Comparison of ENCODE assay signal across 12 mouse cellular contexts in genomic region chr5:75143767-75144166, GRCm38 (mm10). TPM values are rescaled to one million over a fixed set of nuclear protein-coding genes. Genes with fewer than 3 reads are reported as not detected.
DNase-seq lines count a peak whose midpoint lies in the region; ATAC-seq and TF ChIP-seq lines count a peak whose summit lies in the region.
"Had no signal": no experiment of that assay in that cellular context is flagged by ENCODE, and none has a peak within 500 bp of the region (broad histone marks: within the 10 kb centered on the region; RNA-seq: fewer than 3 reads in every experiment).

No protein-coding gene starts in this region.

- intact Hi-C loops in heart, postnatal 14 days (cut with DNase I), result loop anchor here (1.0 to 2.0 kb wide), 3 partner anchors 182 to 347 kb away; no protein-coding TSS in a partner anchor

- WGBS in heart, embryonic 14.5 days, result 15% methylated on average over 7 of the region's 7 CpGs
- WGBS in lung, postnatal 0 days, result 21% methylated on average over 7 of the region's 7 CpGs
- 49% methylated on average over 7 of the region's 7 CpGs for WGBS in embryonic facial prominence, embryonic 13.5 days

- peak; percentile 34 for TF ChIP-seq CTCF in lung, postnatal 0 days (IDR thresholded peaks at IDR 0.05)

- TF ChIP-seq POLR2A in myocyte (IDR thresholded peaks at IDR 0.05; ENCODE audit: insufficient read length, low read depth), result no peak

- no peak for TF ChIP-seq EP300 in lung, postnatal 0 days (IDR thresholded peaks at IDR 0.05)

- H3K4me1 ChIP-seq in heart, embryonic 14.5 days (ENCODE audit: control insufficient read depth in 2 of 2, insufficient read depth in 2 of 2, low read length in 2 of 2), result peaks cover 2 to 4% of the 10 kb centered on the region in 2 experiments; a peak in 3 of 4 replicates
- 0 out of 2 replicates have a peak, but pooled peaks cover 6% of the 10 kb centered on the region for H3K4me1 ChIP-seq in lung, postnatal 0 days (ENCODE audit: insufficient read depth, low read depth, low read length)
- peaks cover 23% of the 10 kb centered on the region for H3K4me1 ChIP-seq in embryonic facial prominence, embryonic 13.5 days

- H3K4me2 ChIP-seq in heart, embryonic 14.5 days (ENCODE audit: low read length), result peak overlapping the region; percentile 74
- no peak overlapping the region for H3K4me2 ChIP-seq in lung, postnatal 0 days (replicated peaks; ENCODE audit: low read depth, low read length)
- H3K4me2 ChIP-seq in embryonic facial prominence, embryonic 13.5 days, result peak overlapping the region; percentile 61
- no peak overlapping the region for H3K4me2 ChIP-seq in myocyte (ENCODE audit: low read depth)

- H3K27me3 ChIP-seq in heart, embryonic 14.5 days (ENCODE audit: control insufficient read depth, insufficient read depth, low read length), result peaks cover 47% of the 10 kb centered on the region
- H3K27me3 ChIP-seq in lung, postnatal 0 days (replicated peaks; ENCODE audit: insufficient read depth, low read length), result peaks cover 27% of the 10 kb centered on the region
- peaks cover 24% of the 10 kb centered on the region for H3K27me3 ChIP-seq in embryonic facial prominence, embryonic 13.5 days
- no peaks in the 10 kb centered on the region for H3K27me3 ChIP-seq in myocyte (ENCODE audit: control insufficient read depth, insufficient read depth, insufficient read length)

- no peaks in the 10 kb centered on the region for H3K79me2 ChIP-seq in myocyte (ENCODE audit: control insufficient read depth, insufficient read depth)

- no peak overlapping the region for H3K4me3 ChIP-seq in heart, embryonic 14.5 days (ENCODE audit: control insufficient read depth in 1 of 2, insufficient read depth in 1 of 2, low read depth in 1 of 2, low read length in 2 of 2)
- no peak overlapping the region for H3K4me3 ChIP-seq in lung, postnatal 0 days (ENCODE audit: low read depth, low read length)
- H3K4me3 ChIP-seq in embryonic facial prominence, embryonic 13.5 days, result no peak overlapping the region
- H3K4me3 ChIP-seq in myocyte, result peak overlapping the region; percentile 7

- ATAC-seq in heart, embryonic 14.5 days (ENCODE audit: insufficient number of reproducible peaks, insufficient read depth, low FRiP score, low read depth), result no peak
- no peak for ATAC-seq in lung, postnatal 0 days
- ATAC-seq in embryonic facial prominence, embryonic 13.5 days (ENCODE audit: insufficient number of reproducible peaks, insufficient read depth, low FRiP score, low TSS enrichment, low read depth), result no peak

- DNase-seq in heart, postnatal 14 days, result no peak
- no peak for DNase-seq in lung, postnatal 0 days (ENCODE audit: low spot score)
- no peak for DNase-seq in lung, adult 18-20 months
- DNase-seq in kidney, postnatal 4 days, result no peak
- DNase-seq in thymus, postnatal 36 days, result no peak
- DNase-seq: cerebellum, adult 11-12 months had no signal

- H3K27ac ChIP-seq in heart, embryonic 14.5 days (replicated peaks in 1 of 2; ENCODE audit: control insufficient read depth in 1 of 2, insufficient read depth in 1 of 2, low read depth in 2 of 2, low read length in 2 of 2), result no peak overlapping the region
- H3K27ac ChIP-seq in lung, postnatal 0 days (ENCODE audit: low read length), result no peak overlapping the region
- H3K27ac ChIP-seq in embryonic facial prominence, embryonic 13.5 days, result no peak overlapping the region
- H3K27ac ChIP-seq: intestine, embryonic 15.5 days had no signal

- H3K9me3 ChIP-seq in heart, embryonic 14.5 days (ENCODE audit: control insufficient read depth, low read length), result no peaks in the 10 kb centered on the region
- no peaks in the 10 kb centered on the region for H3K9me3 ChIP-seq in lung, postnatal 0 days (ENCODE audit: low read length)
- H3K9me3 ChIP-seq in embryonic facial prominence, embryonic 13.5 days, result no peaks in the 10 kb centered on the region
- H3K9me3 ChIP-seq: intestine, embryonic 15.5 days had no signal

- no peaks in the 10 kb centered on the region for H3K36me3 ChIP-seq in heart, embryonic 14.5 days (ENCODE audit: control insufficient read depth, insufficient read depth, low read length)
- H3K36me3 ChIP-seq in lung, postnatal 0 days (ENCODE audit: insufficient read depth, low read length), result no peaks in the 10 kb centered on the region
- H3K36me3 ChIP-seq in embryonic facial prominence, embryonic 13.5 days, result no peaks in the 10 kb centered on the region
- no peaks in the 10 kb centered on the region for H3K36me3 ChIP-seq in myocyte (ENCODE audit: control insufficient read depth, insufficient read depth)
- H3K36me3 ChIP-seq: intestine, embryonic 15.5 days had no signal

- no peak overlapping the region for H3ac ChIP-seq in myocyte (ENCODE audit: control insufficient read depth, insufficient read length)

- no peak overlapping the region for H3K9ac ChIP-seq in heart, embryonic 14.5 days (ENCODE audit: low read length)
- H3K9ac ChIP-seq in lung, postnatal 0 days (replicated peaks; ENCODE audit: low read depth), result no peak overlapping the region
- no peak overlapping the region for H3K9ac ChIP-seq in embryonic facial prominence, embryonic 13.5 days
- H3K9ac ChIP-seq: liver, postnatal 0 days had no signal

TF ChIP-seq in myocyte, 11 proteins besides CTCF, POLR2A, EP300 and RAD21:
- TF ChIP-seq MAX (IDR thresholded peaks at IDR 0.05; ENCODE audit: low read depth), result no peak
- TF ChIP-seq E2F4 (IDR thresholded peaks at IDR 0.05; ENCODE audit: insufficient read depth), result no peak

RNA-seq across cellular contexts. Expression of gene Pdgfra, which starts 8.3 kb away (rescaled TPM):
- polyA plus RNA-seq in heart, embryonic 14.5 days (2014; fragmentation: Nextera tagmentation; extraction: Ambion mirVana), result 19.6 and 24.5 TPM in 2 replicates
- total RNA-seq in heart, postnatal 14 days (2021), result 10 to 100 TPM; 35.3 to 44.0 TPM
- polyA plus RNA-seq in lung, postnatal 0 days (2015; fragmentation: Nextera tagmentation; extraction: Ambion mirVana), result 14.2 and 15.9 TPM in 2 replicates
- polyA plus RNA-seq in embryonic facial prominence, embryonic 13.5 days (2015; fragmentation: Nextera tagmentation; extraction: Ambion mirVana), result 78.8 and 96.8 TPM in 2 replicates
- 1.1 TPM for polyA plus RNA-seq in myocyte (2012; fragmentation: generic; extraction: Trizol)
- total RNA-seq: granulocyte monocyte progenitor cell, adult 5-6 weeks had no signal

Comparison
In these comparisons a context has a peak if more than half of its experiments do, and no peak if none do; other contexts are left out.
1. H3K4me2 ChIP-seq: peak in heart, embryonic 14.5 days (single experiment) and embryonic facial prominence, embryonic 13.5 days (single experiment); none in lung, postnatal 0 days (single experiment) and myocyte (single experiment).